Mouse (Mus musculus) CH12.LX (cell line): ENCODE data around the gene Cd46. TPM values are rescaled to one million over a fixed set of nuclear protein-coding genes. Genes with fewer than 3 reads are reported as not detected.

Experiments used
- DNase-seq: peaks from one replicate; pipeline ENCODE4 v3.0.0-alpha.2; 2013; ENCODE audit errors: extremely low read depth
- H3K27ac ChIP-seq: 2 replicates; pipeline ENCODE4 v1.5.1; 2012; ENCODE audit warnings: low read depth, mild to moderate bottlenecking, control low read depth, moderate library complexity; ENCODE audit not compliant: insufficient read depth
- H3K27me3 ChIP-seq: replicated peaks from 2 replicates; pipeline ENCODE3; 2012; ENCODE audit warnings: inconsistent platforms
- H3K36me3 ChIP-seq, 2 experiments: replicated peaks in 1 of 2; 2 replicates each; pipeline versions ENCODE3 to v1.6.1; 2012; ENCODE audit warnings: inconsistent platforms in 1 of 2, low read length in 1 of 2, mild to moderate bottlenecking in 1 of 2, mixed read lengths in 1 of 2, moderate library complexity in 1 of 2; ENCODE audit not compliant: control insufficient read depth in 1 of 2, insufficient read depth in 1 of 2
- H3K4me1 ChIP-seq, 2 experiments: 2 replicates each; pipeline ENCODE4 v1.6.1; 2012; ENCODE audit warnings: inconsistent platforms in 1 of 2, moderate library complexity in 1 of 2; ENCODE audit not compliant: insufficient read depth in 2 of 2, control insufficient read depth in 1 of 2
- H3K4me2 ChIP-seq: 2 replicates; pipeline ENCODE4 v1.6.1; 2012; ENCODE audit warnings: low read depth, mild to moderate bottlenecking, control low read depth; ENCODE audit not compliant: poor library complexity, insufficient read depth, severe bottlenecking
- H3K4me3 ChIP-seq, 3 experiments: fragments of 150-350 bp in 1 of 3; sonication (generic) in 1 of 3; replicated peaks in 1 of 3; 2 replicates each; pipeline versions ENCODE3 to v1.5.1; 2011 to 2012; ENCODE audit warnings: low read depth in 2 of 3, low read length in 2 of 3, mild to moderate bottlenecking in 2 of 3, moderate library complexity in 2 of 3, control low read depth in 1 of 3, improper control_type of control experiment in 1 of 3, inconsistent platforms in 1 of 3, mixed read lengths in 1 of 3; ENCODE audit not compliant: poor library complexity in 1 of 3
- H3K79me2 ChIP-seq: replicated peaks from 2 replicates; pipeline ENCODE4 v1.6.1; 2012; ENCODE audit warnings: mild to moderate bottlenecking, moderate library complexity; ENCODE audit not compliant: control insufficient read depth, poor library complexity, insufficient read depth, severe bottlenecking; ENCODE audit errors: extremely low read depth
- H3K9ac ChIP-seq: 2 replicates; pipeline ENCODE4 v1.6.1; 2012; ENCODE audit warnings: low read depth, mild to moderate bottlenecking, control low read depth, moderate library complexity; ENCODE audit not compliant: insufficient read depth
- H3K9me3 ChIP-seq: replicated peaks from 2 replicates; pipeline ENCODE3; 2012; ENCODE audit warnings: low read length, inconsistent platforms, mixed read lengths
- CHD2 ChIP-seq: IDR thresholded peaks from 2 replicates; pipeline ENCODE4 v1.6.1; 2011; ENCODE audit warnings: low read length, improper control_type of control experiment
- ELF1 ChIP-seq: IDR thresholded peaks from 2 replicates; pipeline ENCODE4 v1.6.1; 2014; ENCODE audit warnings: low read depth, mild to moderate bottlenecking, inconsistent platforms, low read length, improper control_type of control experiment
- EP300 ChIP-seq: IDR thresholded peaks from 2 replicates; pipeline ENCODE4 v1.6.1; 2011; ENCODE audit warnings: low read length, improper control_type of control experiment
- ETS1 ChIP-seq: conservative IDR thresholded peaks from 2 replicates; pipeline ENCODE4 v1.6.1; 2012; ENCODE audit warnings: low read depth, mild to moderate bottlenecking, inconsistent platforms, low read length, improper control_type of control experiment, moderate library complexity
- HCFC1 ChIP-seq: IDR thresholded peaks from 2 replicates; pipeline ENCODE4 v1.6.1; 2012; ENCODE audit warnings: low read depth, mild to moderate bottlenecking, inconsistent platforms, low read length, improper control_type of control experiment
- JUN ChIP-seq: IDR thresholded peaks from 2 replicates; pipeline ENCODE4 v1.6.1; 2011; ENCODE audit warnings: low read depth, mild to moderate bottlenecking, low read length, improper control_type of control experiment, moderate library complexity; ENCODE audit not compliant: insufficient read depth
- MAX ChIP-seq: IDR thresholded peaks from 2 replicates; pipeline ENCODE4 v1.6.1; 2011; ENCODE audit warnings: low read length, improper control_type of control experiment
- MAZ ChIP-seq: IDR thresholded peaks from 2 replicates; pipeline ENCODE4 v1.6.1; 2012; ENCODE audit warnings: low read depth, mild to moderate bottlenecking, inconsistent platforms, low read length, improper control_type of control experiment, moderate library complexity
- NRF1 ChIP-seq: IDR thresholded peaks from 2 replicates; pipeline ENCODE4 v1.6.1; 2014; ENCODE audit warnings: low read depth, mild to moderate bottlenecking, inconsistent platforms, low read length, improper control_type of control experiment, moderate library complexity
- PAX5 ChIP-seq: IDR thresholded peaks from 2 replicates; pipeline ENCODE4 v1.6.1; 2012; ENCODE audit warnings: low read length, inconsistent platforms, mixed read lengths
- POLR2AphosphoS2 ChIP-seq: IDR thresholded peaks from 2 replicates; pipeline ENCODE4 v1.6.1; 2011; ENCODE audit warnings: low read depth, low read length, improper control_type of control experiment
- RCOR1 ChIP-seq: conservative IDR thresholded peaks from 2 replicates; pipeline ENCODE4 v1.6.1; 2012; ENCODE audit warnings: low read depth, mild to moderate bottlenecking, inconsistent platforms, low read length, improper control_type of control experiment
- SIN3A ChIP-seq: IDR thresholded peaks from 2 replicates; pipeline ENCODE4 v1.6.1; 2012; ENCODE audit warnings: low read length, improper control_type of control experiment, inconsistent platforms
- SMC3 ChIP-seq: IDR thresholded peaks from 2 replicates; pipeline ENCODE4 v1.6.1; 2011; ENCODE audit warnings: low read depth, low read length, improper control_type of control experiment
- USF2 ChIP-seq: conservative IDR thresholded peaks from 2 replicates; pipeline ENCODE4 v1.6.1; 2011; ENCODE audit warnings: low read depth, low read length, improper control_type of control experiment
- ZC3H11A ChIP-seq: IDR thresholded peaks from 2 replicates; pipeline ENCODE4 v1.6.1; 2012; ENCODE audit warnings: low read depth, mild to moderate bottlenecking, inconsistent platforms, low read length, improper control_type of control experiment
- ZMIZ1 ChIP-seq: IDR thresholded peaks from 2 replicates; pipeline ENCODE4 v1.6.1; 2012; ENCODE audit warnings: low read depth, mild to moderate bottlenecking, inconsistent platforms, low read length, improper control_type of control experiment
- dilution Hi-C: fragments of 300-500 bp; cut with MboI; formaldehyde crosslinking; loops from 2 replicates; pipeline ENCODE4 v1.14.3; 2020; ENCODE audit warnings: low sequenced_read_pairs; ENCODE audit not compliant: extremely low pct_unique_long_range_greater_than_20kb, extremely low pct_ligation_motif_present
- in situ Hi-C: fragments of 300-500 bp; cut with MboI; formaldehyde crosslinking; loops from 3 replicates; pipeline ENCODE4 v1.14.3; 2019; ENCODE audit warnings: low sequenced_read_pairs, low pct_ligation_motif_present, low pct_unique_long_range_greater_than_20kb, mixed read lengths
- polyA plus RNA-seq: library from polyadenylated mRNA; unstranded; fragments of >175 nt; gene quantifications from 2 replicates; pipeline ENCODE4 v1.2.1, GENCODE M21; 2012; ENCODE audit warnings: low read depth; ENCODE audit not compliant: insufficient read length
- total RNA-seq, 2 experiments: library from RNA; depleted of rRNA; stranded (reverse); fragments of 300-350 nt in 1 of 2; fragments of >200 nt in 1 of 2; gene quantifications; 2 replicates each; pipeline ENCODE4 v1.2.3; 2012 to 2014

The Cd46 gene
- total and polyA plus RNA-seq, 3 experiments: 0.38 to 1.5 (median 1.4) TPM

DNA sequence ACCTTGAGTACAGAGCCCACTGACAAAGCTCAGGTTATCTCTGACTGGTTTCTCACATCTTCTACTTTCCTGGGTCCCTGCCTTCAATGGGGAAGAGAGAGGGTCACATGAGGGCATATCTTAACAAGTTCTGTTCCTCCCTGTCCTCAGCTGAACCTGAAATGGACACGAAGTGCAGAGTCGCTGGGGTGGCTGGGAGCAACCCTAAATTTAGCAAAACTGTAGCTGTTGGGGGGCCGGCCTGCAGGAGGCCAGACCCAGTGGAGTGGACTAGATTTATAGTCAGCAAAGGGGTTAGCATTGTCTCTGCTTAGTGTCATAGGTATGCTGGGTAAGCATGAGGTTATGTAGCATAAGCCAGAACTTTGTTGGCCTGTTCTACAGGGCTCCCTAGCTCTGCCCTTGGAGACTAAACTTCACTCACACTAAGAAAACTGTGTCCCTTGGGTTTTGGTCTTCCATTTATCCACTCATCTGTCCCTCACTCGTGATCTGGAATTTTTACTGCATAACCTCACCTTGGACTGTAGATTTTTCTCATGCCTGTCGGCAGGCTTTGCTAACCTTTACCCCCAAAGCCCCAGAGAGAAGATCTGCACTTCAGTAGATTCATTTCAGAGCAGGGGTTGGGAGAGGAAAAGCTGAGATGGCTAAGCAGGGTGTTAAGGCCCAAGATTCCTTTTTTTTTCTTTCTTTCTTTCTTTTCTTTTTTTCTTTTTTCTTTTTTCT, 99.3 kb downstream of the Cd46 start:
- H3K36me3 ChIP-seq: no peaks in the 10 kb centered on the region
- in situ Hi-C loops: no loop called here
- peaks cover 14 to 34% of the 10 kb centered on the region in 2 experiments; a peak in 3 of 4 replicates for H3K4me1 ChIP-seq
- peaks cover under 1% of the 10 kb centered on the region; the same call in 1 of the 2 replicates for H3K79me2 ChIP-seq
- no peak overlapping the region for H3K4me2 ChIP-seq
- DNase-seq: no peak
- dilution Hi-C loops: no loop called here
- no peak overlapping the region for H3K9ac ChIP-seq
- TF ChIP-seq CHD2: no peak
- TF ChIP-seq ETS1: no peak
- TF ChIP-seq POLR2AphosphoS2: no peak
- TF ChIP-seq MAX: no peak
- TF ChIP-seq EP300: no peak
- no peak for TF ChIP-seq RCOR1
- no peak for TF ChIP-seq HCFC1
- no peak for TF ChIP-seq MAZ
- TF ChIP-seq PAX5: no peak
- no peak for TF ChIP-seq USF2
- TF ChIP-seq ZC3H11A: no peak
- no peak for TF ChIP-seq NRF1
- no peaks in the 10 kb centered on the region for H3K9me3 ChIP-seq
- no peak overlapping the region for H3K4me3 ChIP-seq
- no peak overlapping the region for H3K27ac ChIP-seq
- no peaks in the 10 kb centered on the region for H3K27me3 ChIP-seq

DNA sequence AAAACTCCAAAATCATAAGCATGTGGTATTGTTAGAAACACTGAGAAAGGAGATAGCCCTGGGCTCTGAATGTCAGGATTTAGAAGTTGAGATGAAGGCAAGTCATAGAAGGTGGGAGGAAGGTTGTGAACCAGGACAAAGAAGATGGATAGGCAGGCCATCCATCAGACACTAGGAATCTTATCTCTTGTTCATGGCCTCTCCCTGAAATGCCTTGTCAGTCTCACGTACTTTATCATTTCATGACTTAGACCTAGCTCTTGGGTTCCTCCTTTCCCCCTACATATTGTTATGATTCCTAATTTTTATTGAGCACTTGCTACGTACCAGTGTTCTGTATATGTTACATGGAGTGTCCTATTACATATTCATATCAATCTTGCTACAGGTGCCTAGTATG, 100.4 kb downstream of the Cd46 start:
- H3K4me3 ChIP-seq: no peak overlapping the region
- peaks cover 17 to 34% of the 10 kb centered on the region in 2 experiments; a peak in 3 of 4 replicates for H3K4me1 ChIP-seq
- DNase-seq: no peak
- H3K79me2 ChIP-seq: 0 out of 2 replicates have a peak, but pooled peaks cover 3% of the 10 kb centered on the region
- dilution Hi-C loops (no loop called here), in situ Hi-C loops (no loop called here)
- no peak for TF ChIP-seq SMC3
- no peak for TF ChIP-seq ELF1
- TF ChIP-seq ZMIZ1: no peak
- TF ChIP-seq JUN: no peak
- TF ChIP-seq SIN3A: no peak
- H3K9ac ChIP-seq: no peak overlapping the region
- H3K27me3 ChIP-seq: no peaks in the 10 kb centered on the region
- no peaks in the 10 kb centered on the region for H3K36me3 ChIP-seq
- H3K27ac ChIP-seq: no peak overlapping the region
- no peaks in the 10 kb centered on the region for H3K9me3 ChIP-seq
- no peak overlapping the region for H3K4me2 ChIP-seq
